Mouse (Mus musculus): ENCODE data around the gene Dlx5. TPM values are rescaled to one million over a fixed set of nuclear protein-coding genes. Genes with fewer than 3 reads are reported as not detected.

Dlx5 gene
- total and polyA plus RNA-seq, 3 experiments = not detected

- TF ChIP-seq MAZ (IDR thresholded peaks at IDR 0.05; ENCODE audit: low read depth, low read length) = no peak
- TF ChIP-seq JUND (conservative IDR thresholded peaks at IDR 0.05; ENCODE audit: low read depth, low read length) = no peak
- TF ChIP-seq MXI1 (IDR thresholded peaks at IDR 0.05; ENCODE audit: low read depth, low read length) = no peak
- TF ChIP-seq ZMIZ1 (IDR thresholded peaks at IDR 0.05; ENCODE audit: low read depth, low read length) = no peak
- no peak for TF ChIP-seq IRF4 (IDR thresholded peaks at IDR 0.05; ENCODE audit: low read depth, low read length)
- TF ChIP-seq JUN (IDR thresholded peaks at IDR 0.05; ENCODE audit: insufficient read depth, low read depth, low read length) = no peak
- TF ChIP-seq TBP (conservative IDR thresholded peaks at IDR 0.05; ENCODE audit: low read depth, low read length) = no peak
- TF ChIP-seq EP300 (IDR thresholded peaks at IDR 0.05; ENCODE audit: low read length) = no peak
- TF ChIP-seq SMC3 (IDR thresholded peaks at IDR 0.05; ENCODE audit: low read depth, low read length) = no peak
- no peak for TF ChIP-seq HCFC1 (IDR thresholded peaks at IDR 0.05; ENCODE audit: low read depth, low read length)
- TF ChIP-seq E2F4 (IDR thresholded peaks at IDR 0.05; ENCODE audit: insufficient replicate concordance, low read depth, low read length) = no peak
- TF ChIP-seq ETS1 (conservative IDR thresholded peaks at IDR 0.05; ENCODE audit: low read depth, low read length) = no peak
- TF ChIP-seq KAT2A (IDR thresholded peaks at IDR 0.05; ENCODE audit: insufficient replicate concordance, low read length) = no peak
- TF ChIP-seq ZNF384 (IDR thresholded peaks at IDR 0.05; ENCODE audit: low read depth, low read length) = no peak
- no peak for TF ChIP-seq ZKSCAN1 (IDR thresholded peaks at IDR 0.05; ENCODE audit: borderline replicate concordance, low read depth, low read length)
- Histone ChIP-seq H3K4me3 (replicated peaks in 1 of 3; ENCODE audit: low read depth in 2 of 3, low read length in 2 of 3, poor library complexity in 1 of 3) (no peak overlapping the region), H3K27ac (ENCODE audit: insufficient read depth, low read depth) (no peak overlapping the region), H3K36me3 (replicated peaks in 1 of 2; ENCODE audit: control insufficient read depth in 1 of 2, insufficient read depth in 1 of 2, low read length in 1 of 2) (no peaks in the 10 kb centered on the region), H3K9me3 (replicated peaks; ENCODE audit: low read length) (peaks cover 9% of the 10 kb centered on the region), H3K4me1 (ENCODE audit: control insufficient read depth in 1 of 2, insufficient read depth in 2 of 2) (peaks cover 0 to 24% of the 10 kb centered on the region in 2 experiments; a peak in 2 of 4 replicates), H3K27me3 (replicated peaks) (peaks cover 3% of the 10 kb centered on the region), H3K9ac (ENCODE audit: insufficient read depth, low read depth) (no peak overlapping the region), H3K4me2 (ENCODE audit: insufficient read depth, low read depth, poor library complexity, severe bottlenecking) (no peak overlapping the region), H3K79me2 (replicated peaks; ENCODE audit: control insufficient read depth, extremely low read depth, insufficient read depth, poor library complexity, severe bottlenecking) (no peaks in the 10 kb centered on the region)
- DNase-seq (ENCODE audit: extremely low read depth) = no peak
- dilution Hi-C loops (cut with MboI; ENCODE audit: extremely low pct_ligation_motif_present, extremely low pct_unique_long_range_greater_than_20kb, low sequenced_read_pairs) (no loop called here), in situ Hi-C loops (cut with MboI; ENCODE audit: low pct_ligation_motif_present, low pct_unique_long_range_greater_than_20kb, low sequenced_read_pairs) (no loop called here)
Measured at GRCm38 (mm10) chr6:6861798-6862428, 20.0 kb downstream of the Dlx5 start.

- no peak for DNase-seq (ENCODE audit: extremely low read depth)
- dilution Hi-C loops (cut with MboI; ENCODE audit: extremely low pct_ligation_motif_present, extremely low pct_unique_long_range_greater_than_20kb, low sequenced_read_pairs) (no loop called here), in situ Hi-C loops (cut with MboI; ENCODE audit: low pct_ligation_motif_present, low pct_unique_long_range_greater_than_20kb, low sequenced_read_pairs) (no loop called here)
- Histone ChIP-seq H3K4me2 (ENCODE audit: insufficient read depth, low read depth, poor library complexity, severe bottlenecking) (peak overlapping the region; percentile 93), H3K9ac (ENCODE audit: insufficient read depth, low read depth) (0 out of 2 replicates have a peak overlapping the region, but pooled peaks have one; percentile 7), H3K79me2 (replicated peaks; ENCODE audit: control insufficient read depth, extremely low read depth, insufficient read depth, poor library complexity, severe bottlenecking) (no peaks in the 10 kb centered on the region), H3K27ac (ENCODE audit: insufficient read depth, low read depth) (no peak overlapping the region), H3K9me3 (replicated peaks; ENCODE audit: low read length) (peaks cover 9% of the 10 kb centered on the region), H3K36me3 (replicated peaks in 1 of 2; ENCODE audit: control insufficient read depth in 1 of 2, insufficient read depth in 1 of 2, low read length in 1 of 2) (no peaks in the 10 kb centered on the region), H3K27me3 (replicated peaks) (peaks cover 3% of the 10 kb centered on the region), H3K4me3 (replicated peaks in 1 of 3; ENCODE audit: low read depth in 2 of 3, low read length in 2 of 3, poor library complexity in 1 of 3) (peak overlapping the region in 1 of 3 experiments; percentile 43), H3K4me1 (ENCODE audit: control insufficient read depth in 1 of 2, insufficient read depth in 2 of 2) (peaks cover 0 to 24% of the 10 kb centered on the region in 2 experiments; a peak in 2 of 4 replicates)
- TF ChIP-seq CHD2 (IDR thresholded peaks at IDR 0.05; ENCODE audit: low read length) (no peak), TCF12 (IDR thresholded peaks at IDR 0.05; ENCODE audit: low read depth, low read length) (no peak), MAFK (IDR thresholded peaks at IDR 0.05; ENCODE audit: insufficient replicate concordance, low read length) (no peak), ZKSCAN1 (IDR thresholded peaks at IDR 0.05; ENCODE audit: borderline replicate concordance, low read depth, low read length) (no peak), SIN3A (IDR thresholded peaks at IDR 0.05; ENCODE audit: low read length) (no peak)
Measured at GRCm38 (mm10) chr6:6861086-6861797, 20.6 kb downstream of the Dlx5 start.

Data from CH12.LX (cell line).